Mouse (Mus musculus): ENCODE results near the gene Olfr18. TPM values are rescaled to one million over a fixed set of nuclear protein-coding genes. Genes with fewer than 3 reads are reported as not detected.
A peak's percentile ranks its signal among the peaks of the same experiment; 100 is the strongest.
"Not testable (repeated sequence)": the region's sequence is repeated elsewhere in the genome, so short reads cannot be mapped to it uniquely, and the experiment has no call there.

Gene Olfr18
- not detected in 2 replicates for polyA plus RNA-seq (2015; fragmentation: Nextera tagmentation; extraction: Ambion mirVana)

GRCm38 (mm10) chr9:20335994-20336393 lies at the start of gene Olfr18:
Gene Olfr18, minus strand, starts transcription at chr9:20336094.
- Histone ChIP-seq H3K9ac (ENCODE audit: low read length) (no peak within 1 kb of the TSS), H3K27me3 (ENCODE audit: control insufficient read depth, insufficient read depth, low read depth, low read length) (no peaks in the 10 kb centered on the region), H3K4me1 (replicated peaks; ENCODE audit: control insufficient read depth, insufficient read depth, low read length) (no peaks in the 10 kb centered on the region), H3K4me2 (ENCODE audit: low read depth, low read length) (no peak within 1 kb of the TSS), H3K27ac (ENCODE audit: low read length) (no peak within 1 kb of the TSS), H3K36me3 (ENCODE audit: control insufficient read depth, insufficient read depth, low read length) (no peaks in the 10 kb centered on the region), H3K4me3 (ENCODE audit: low read length) (no peak within 1 kb of the TSS), H3K9me3 (ENCODE audit: control insufficient read depth, low read length) (no peaks in the 10 kb centered on the region)
- ATAC-seq (ENCODE audit: low read depth): no peak

- peak overlapping the region; percentile 87 for H3K9ac ChIP-seq (ENCODE audit: low read length)
- peak; percentile 69 for ATAC-seq (ENCODE audit: low read depth)
- H3K27ac ChIP-seq (ENCODE audit: low read length): peak overlapping the region; percentile 82
- H3K4me3 ChIP-seq (ENCODE audit: low read length): peak overlapping the region; percentile 77
- H3K36me3 ChIP-seq (ENCODE audit: control insufficient read depth, insufficient read depth, low read length): no peaks in the 10 kb centered on the region
- 12% methylated on average over 16 of the region's 16 CpGs for WGBS
- peaks cover 7% of the 10 kb centered on the region; the same call in 1 of the 2 replicates for H3K4me1 ChIP-seq (replicated peaks; ENCODE audit: control insufficient read depth, insufficient read depth, low read length)
- no peaks in the 10 kb centered on the region for H3K27me3 ChIP-seq (ENCODE audit: control insufficient read depth, insufficient read depth, low read depth, low read length)
- H3K9me3 ChIP-seq (ENCODE audit: control insufficient read depth, low read length): no peaks in the 10 kb centered on the region
- peak overlapping the region; percentile 91 for H3K4me2 ChIP-seq (ENCODE audit: low read depth, low read length)
Measured at GRCm38 (mm10) chr9:20385343-20385703, 49.4 kb upstream of the Olfr18 start.

- WGBS: 3% methylated on average over 40 of the region's 40 CpGs
- no peaks in the 10 kb centered on the region for H3K27me3 ChIP-seq (ENCODE audit: control insufficient read depth, insufficient read depth, low read depth, low read length)
- peak within 1 kb of the TSS; percentile 82 for H3K27ac ChIP-seq (ENCODE audit: low read length)
- no peaks in the 10 kb centered on the region for H3K9me3 ChIP-seq (ENCODE audit: control insufficient read depth, low read length)
- peaks cover 7% of the 10 kb centered on the region; the same call in 1 of the 2 replicates for H3K4me1 ChIP-seq (replicated peaks; ENCODE audit: control insufficient read depth, insufficient read depth, low read length)
- peak within 1 kb of the TSS; percentile 87 for H3K9ac ChIP-seq (ENCODE audit: low read length)
- peak; percentile 100 for ATAC-seq (ENCODE audit: low read depth)
- peak within 1 kb of the TSS; percentile 77 for H3K4me3 ChIP-seq (ENCODE audit: low read length)
- H3K4me2 ChIP-seq (ENCODE audit: low read depth, low read length): peak within 1 kb of the TSS; percentile 91
- H3K36me3 ChIP-seq (ENCODE audit: control insufficient read depth, insufficient read depth, low read length): no peaks in the 10 kb centered on the region
Measured at GRCm38 (mm10) chr9:20384532-20385342, 48.8 kb upstream of the Olfr18 start, which contains the start of gene Zfp560. Gene Zfp560, minus strand, starts transcription at chr9:20385177.

GRCm38 (mm10) chr9:20383659-20384058 lies 47.8 kb upstream of the Olfr18 start:
- peak overlapping the region; percentile 14; the same call in 1 of the 2 replicates for H3K4me3 ChIP-seq (ENCODE audit: low read length)
- ATAC-seq (ENCODE audit: low read depth): no peak

GRCm38 (mm10) chr9:20374712-20375111 lies 38.8 kb upstream of the Olfr18 start:
- Histone ChIP-seq H3K4me3 (ENCODE audit: low read length) (no peak overlapping the region), H3K9me3 (ENCODE audit: control insufficient read depth, low read length) (no peaks in the 10 kb centered on the region), H3K36me3 (ENCODE audit: control insufficient read depth, insufficient read depth, low read length) (no peaks in the 10 kb centered on the region), H3K27ac (ENCODE audit: low read length) (no peak overlapping the region), H3K4me1 (replicated peaks; ENCODE audit: control insufficient read depth, insufficient read depth, low read length) (no peaks in the 10 kb centered on the region), H3K4me2 (ENCODE audit: low read depth, low read length) (no peak overlapping the region), H3K27me3 (ENCODE audit: control insufficient read depth, insufficient read depth, low read depth, low read length) (no peaks in the 10 kb centered on the region), H3K9ac (ENCODE audit: low read length) (no peak overlapping the region)
- 93% methylated on average over 1 of the region's 1 CpGs for WGBS
- ATAC-seq (ENCODE audit: low read depth): no peak

More at GRCm38 (mm10) chr9:20383659-20384058, 47.8 kb upstream of the Olfr18 start:
- Histone ChIP-seq H3K4me2 (ENCODE audit: low read depth, low read length) (peak overlapping the region; percentile 91), H3K27ac (ENCODE audit: low read length) (no peak overlapping the region), H3K9me3 (ENCODE audit: control insufficient read depth, low read length) (no peaks in the 10 kb centered on the region), H3K9ac (ENCODE audit: low read length) (no peak overlapping the region), H3K27me3 (ENCODE audit: control insufficient read depth, insufficient read depth, low read depth, low read length) (no peaks in the 10 kb centered on the region), H3K36me3 (ENCODE audit: control insufficient read depth, insufficient read depth, low read length) (no peaks in the 10 kb centered on the region), H3K4me1 (replicated peaks; ENCODE audit: control insufficient read depth, insufficient read depth, low read length) (peaks cover 7% of the 10 kb centered on the region; the same call in 1 of the 2 replicates)
- 75% methylated on average over 7 of the region's 7 CpGs for WGBS

- no peaks in the 10 kb centered on the region for H3K27me3 ChIP-seq (ENCODE audit: control insufficient read depth, insufficient read depth, low read depth, low read length)
- H3K4me3 ChIP-seq (ENCODE audit: low read length): no peak overlapping the region
- WGBS: 88% methylated on average over 2 of the region's 2 CpGs
- H3K4me1 ChIP-seq (replicated peaks; ENCODE audit: control insufficient read depth, insufficient read depth, low read length): no peaks in the 10 kb centered on the region
- H3K9me3 ChIP-seq (ENCODE audit: control insufficient read depth, low read length): peaks cover 6% of the 10 kb centered on the region
- no peak overlapping the region for H3K4me2 ChIP-seq (ENCODE audit: low read depth, low read length)
- no peak for ATAC-seq (ENCODE audit: low read depth)
- no peak overlapping the region for H3K9ac ChIP-seq (ENCODE audit: low read length)
- H3K36me3 ChIP-seq (ENCODE audit: control insufficient read depth, insufficient read depth, low read length): peaks cover 7% of the 10 kb centered on the region; the same call in 1 of the 2 replicates
- H3K27ac ChIP-seq (ENCODE audit: low read length): no peak overlapping the region
Measured at GRCm38 (mm10) chr9:20367311-20367710, 31.4 kb upstream of the Olfr18 start.

- H3K36me3 ChIP-seq (ENCODE audit: control insufficient read depth, insufficient read depth, low read length): peaks cover 22% of the 10 kb centered on the region
- no peak overlapping the region for H3K9ac ChIP-seq (ENCODE audit: low read length)
- no peak overlapping the region for H3K27ac ChIP-seq (ENCODE audit: low read length)
- H3K27me3 ChIP-seq (ENCODE audit: control insufficient read depth, insufficient read depth, low read depth, low read length): no peaks in the 10 kb centered on the region
- 0 out of 2 replicates have a peak, but pooled peaks cover 4% of the 10 kb centered on the region for H3K9me3 ChIP-seq (ENCODE audit: control insufficient read depth, low read length)
- ATAC-seq (ENCODE audit: low read depth): no peak
- no peak overlapping the region for H3K4me3 ChIP-seq (ENCODE audit: low read length)
- no peak overlapping the region for H3K4me2 ChIP-seq (ENCODE audit: low read depth, low read length)
- 81% methylated on average over 4 of the region's 4 CpGs for WGBS
- H3K4me1 ChIP-seq (replicated peaks; ENCODE audit: control insufficient read depth, insufficient read depth, low read length): no peaks in the 10 kb centered on the region
Measured at GRCm38 (mm10) chr9:20348501-20348900, 12.6 kb upstream of the Olfr18 start.

GRCm38 (mm10) chr9:20298232-20298631 lies 37.7 kb downstream of the Olfr18 start, which contains the start of gene Olfr873:
Gene Olfr873, plus strand, starts transcription at chr9:20298532.
- no peaks in the 10 kb centered on the region for H3K27me3 ChIP-seq (ENCODE audit: control insufficient read depth, insufficient read depth, low read depth, low read length)
- H3K4me2 ChIP-seq (ENCODE audit: low read depth, low read length): no peak within 1 kb of the TSS
- no peak within 1 kb of the TSS for H3K27ac ChIP-seq (ENCODE audit: low read length)
- H3K9ac ChIP-seq (ENCODE audit: low read length): no peak within 1 kb of the TSS
- WGBS: 88% methylated on average over 1 of the region's 1 CpGs
- no peak within 1 kb of the TSS for H3K4me3 ChIP-seq (ENCODE audit: low read length)
- no peaks in the 10 kb centered on the region for H3K4me1 ChIP-seq (replicated peaks; ENCODE audit: control insufficient read depth, insufficient read depth, low read length)
- H3K9me3 ChIP-seq (ENCODE audit: control insufficient read depth, low read length): no peaks in the 10 kb centered on the region
- H3K36me3 ChIP-seq (ENCODE audit: control insufficient read depth, insufficient read depth, low read length): no peaks in the 10 kb centered on the region
- ATAC-seq (ENCODE audit: low read depth): no peak

- not testable (repeated sequence) for H3K36me3 ChIP-seq (ENCODE audit: control insufficient read depth, insufficient read depth, low read length); H3K9ac ChIP-seq (ENCODE audit: low read length); ATAC-seq (ENCODE audit: low read depth); H3K4me3 ChIP-seq (ENCODE audit: low read length); H3K27me3 ChIP-seq (ENCODE audit: control insufficient read depth, insufficient read depth, low read depth, low read length); H3K4me1 ChIP-seq (replicated peaks; ENCODE audit: control insufficient read depth, insufficient read depth, low read length); H3K27ac ChIP-seq (ENCODE audit: low read length); H3K9me3 ChIP-seq (ENCODE audit: control insufficient read depth, low read length); H3K4me2 ChIP-seq (ENCODE audit: low read depth, low read length)
- 77% methylated on average over 5 of the region's 5 CpGs for WGBS
Measured at GRCm38 (mm10) chr9:20295562-20295961, 40.3 kb downstream of the Olfr18 start.

All from lung, embryonic 16.5 days (tissue).